Mouse (Mus musculus) kidney, adult 8-10 months (tissue): ENCODE measurements at regions not wholly inside any gene's neighbourhood (a gene's known extent, or its start where the extent isn't known, plus 50 kb on each side); places are given as distances from the start of the nearest gene placed in this dataset.

Experiments
- DNase-seq, 2 experiments: peaks; one replicate each; pipeline ENCODE4 v3.0.0; 2022

DNA sequence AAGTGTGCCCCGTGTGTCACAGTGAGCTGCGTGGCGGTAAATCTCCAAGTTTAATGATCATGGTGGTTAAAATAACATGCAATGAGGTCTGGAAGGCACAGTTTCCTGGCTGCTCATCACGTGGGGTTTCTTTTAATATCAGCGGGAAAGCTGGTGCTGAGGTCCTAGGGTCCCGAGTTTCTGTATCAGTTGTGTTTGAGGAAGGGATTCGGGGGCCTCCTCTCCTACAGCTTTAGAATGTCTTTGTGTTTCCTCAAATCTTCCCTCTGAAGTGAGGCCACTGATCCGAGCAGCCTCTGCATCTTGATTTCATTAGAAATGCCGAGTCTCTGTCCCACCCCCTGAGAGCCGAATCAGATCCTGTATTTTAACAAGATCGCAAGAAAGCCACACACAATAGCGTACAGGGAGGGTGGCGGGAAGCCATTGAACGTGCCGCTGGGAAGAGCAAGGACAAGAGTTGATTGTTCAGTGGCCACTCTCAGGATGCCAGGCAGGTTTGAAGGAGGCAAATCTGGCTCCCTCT, 215.5 kb downstream of the Ppp4r2 start:
- no peak for DNase-seq

DNA sequence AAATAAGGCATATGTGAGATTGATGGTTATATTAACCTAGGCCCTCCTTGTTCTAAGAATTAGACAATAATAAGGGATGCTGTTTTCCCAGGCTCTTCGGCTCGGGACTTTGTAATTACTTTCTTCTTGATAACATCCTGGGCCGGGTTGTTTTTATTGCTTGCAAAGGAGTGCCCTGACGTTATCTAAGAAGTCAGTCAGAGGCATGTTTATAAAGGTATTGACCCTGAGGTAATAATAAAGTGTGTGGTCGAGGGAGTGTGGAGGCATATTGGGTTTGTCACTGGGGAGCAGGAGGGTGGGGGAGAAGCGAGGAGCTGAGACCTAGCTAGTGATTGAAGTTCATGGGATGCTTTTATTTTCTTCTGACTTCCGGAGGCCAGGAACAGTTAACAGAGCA, 221.5 kb downstream of the Ppp4r2 start:
- DNase-seq = no peak

DNA sequence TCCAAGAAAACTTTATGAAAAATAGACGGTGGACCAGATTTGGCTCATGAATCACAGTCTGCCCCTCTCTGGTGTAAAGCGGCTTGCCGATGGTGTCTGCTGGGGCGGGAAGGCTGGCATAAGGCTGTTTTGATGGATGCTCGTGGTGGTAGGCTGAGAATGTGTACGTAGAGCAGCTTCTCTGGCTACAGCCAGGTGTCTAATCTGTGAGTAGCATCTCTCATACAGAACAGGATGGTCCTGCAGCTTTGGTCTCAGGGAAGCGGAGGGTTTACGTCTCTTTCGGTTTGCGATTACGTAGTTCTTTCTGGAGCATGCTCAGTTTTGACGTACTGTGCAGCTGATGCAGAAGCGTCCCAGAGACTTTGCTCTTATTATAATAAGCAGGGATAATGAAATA, 222.9 kb downstream of the Ppp4r2 start:
- DNase-seq = no peak

DNA sequence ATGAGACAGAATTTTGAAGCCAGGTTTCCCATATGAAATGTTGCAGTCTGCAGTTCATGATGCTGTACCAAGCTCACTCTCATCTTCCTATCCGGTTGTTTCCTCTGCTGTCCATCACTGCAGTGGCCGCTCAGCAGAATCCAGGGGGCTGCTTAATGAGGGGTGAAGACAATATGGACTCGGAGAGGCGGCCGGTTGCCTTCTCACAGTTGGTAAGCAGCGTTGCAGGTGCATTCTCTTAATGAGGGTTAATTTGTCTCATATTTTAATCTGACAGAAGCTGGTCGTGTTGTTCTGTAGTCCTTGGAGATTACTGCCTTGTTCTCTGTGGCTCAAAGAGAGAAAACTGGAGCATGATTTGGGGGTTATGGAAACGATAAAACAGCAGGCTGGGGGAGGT, 225.6 kb downstream of the Ppp4r2 start:
- DNase-seq = no peak

- DNase-seq = no peak
Observed at GRCm38 (mm10) chr6:101062186-101062585, 228.8 kb downstream of the Ppp4r2 start.

DNA sequence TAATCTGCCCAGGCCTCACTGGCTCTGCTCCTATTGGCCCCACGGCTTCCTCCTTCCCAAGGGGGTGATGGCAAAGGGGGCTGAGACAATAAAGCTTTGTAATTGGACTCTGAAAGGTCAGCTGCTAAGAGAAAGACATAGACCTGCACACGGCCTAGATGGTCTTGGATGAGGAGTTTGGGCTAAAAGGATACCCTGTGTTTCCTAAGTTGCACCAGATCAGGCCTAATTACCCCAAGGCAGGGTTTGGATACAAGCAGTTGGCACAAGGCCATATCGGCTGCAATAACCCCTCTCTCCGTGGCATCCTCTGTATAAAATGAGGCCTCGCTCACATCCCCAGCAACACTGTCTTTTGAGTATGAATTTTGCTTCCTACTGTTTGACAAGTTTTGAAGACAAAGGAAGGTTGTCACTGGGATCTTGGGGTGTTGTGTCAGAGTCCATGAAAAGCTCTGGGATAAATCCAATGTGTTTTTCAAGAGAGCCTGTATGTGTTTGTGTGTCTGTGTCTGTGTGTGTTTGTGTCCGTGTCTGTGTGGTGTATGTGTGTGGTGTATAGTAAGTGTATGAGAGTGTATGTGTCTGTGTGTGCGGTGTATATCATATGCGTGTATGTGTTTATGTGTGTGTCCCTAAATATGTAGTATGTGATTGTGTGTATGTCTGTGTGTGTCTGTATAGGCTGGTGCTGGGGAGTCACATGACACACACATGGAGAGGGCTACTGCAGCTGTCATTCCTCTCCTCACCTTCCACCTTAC, 242.5 kb downstream of the Ppp4r2 start:
- DNase-seq = no peak

- DNase-seq = no peak
Observed at GRCm38 (mm10) chr6:101078294-101078693, 244.9 kb downstream of the Ppp4r2 start.

DNA sequence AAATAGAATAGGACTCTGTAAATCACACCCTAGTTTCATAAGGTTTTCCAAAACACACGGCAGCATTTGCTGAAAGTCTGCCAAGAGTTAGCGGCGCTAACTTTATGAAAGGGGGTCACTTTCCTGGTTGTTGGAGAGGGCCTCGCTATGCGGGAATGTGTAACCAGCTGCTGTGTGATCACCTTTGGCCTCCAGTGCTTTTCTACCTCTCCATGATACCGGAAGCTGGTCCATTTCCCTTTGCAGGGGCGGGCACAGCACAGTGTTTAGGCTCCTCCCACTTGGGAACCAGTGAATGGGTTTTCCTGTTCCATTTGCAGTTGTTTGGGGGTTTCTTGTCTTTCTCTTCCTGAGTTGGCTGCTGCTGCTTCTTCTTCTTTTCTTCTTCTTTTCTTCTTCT, 250.3 kb downstream of the Ppp4r2 start:
- DNase-seq = no peak

DNA sequence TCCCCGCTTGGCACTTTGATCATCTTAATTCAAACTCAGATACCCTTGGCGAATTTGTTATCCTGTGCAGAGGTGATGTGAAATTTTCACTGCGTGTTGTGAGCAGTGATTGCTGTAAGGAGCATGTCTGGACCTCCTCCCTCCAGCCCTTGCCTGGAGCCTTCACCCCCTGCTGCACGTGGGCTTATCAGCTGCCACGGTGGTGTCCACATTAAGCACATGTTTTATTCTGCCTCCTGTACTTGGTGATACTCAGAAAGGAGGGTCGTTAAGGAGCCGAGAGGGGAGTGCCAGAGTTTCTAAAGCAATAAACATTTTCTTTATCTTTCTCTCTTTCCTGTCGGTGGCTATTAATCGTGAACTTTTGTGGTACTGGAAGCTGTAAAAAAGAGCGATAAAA, 258.8 kb downstream of the Ppp4r2 start:
- no peak for DNase-seq
